Mouse (Mus musculus) stomach, postnatal 0 days (tissue): Measurements from ENCODE around the gene Atxn7l3b. TPM values are rescaled to one million over a fixed set of nuclear protein-coding genes. Genes with fewer than 3 reads are reported as not detected.
A peak's percentile ranks its signal among the peaks of the same experiment; 100 is the strongest.

Experiments used
- ATAC-seq: fragments of 200-750 bp; cut with Nextera tagmentation; 2 replicates; pipeline ENCODE4 v1.8.0; 2017; ENCODE audit not compliant: low FRiP score, low TSS enrichment
- DNase-seq: peaks from one replicate; pipeline ENCODE4 v3.0.0-alpha.2; 2016; ENCODE audit warnings: low spot score
- H3K27ac ChIP-seq: fragments of 300-500 bp; sonication (generic); replicated peaks from 2 replicates; pipeline ENCODE4 v1.5.1; 2014; ENCODE audit warnings: mild to moderate bottlenecking, control low read depth
- H3K27me3 ChIP-seq: fragments of 300-500 bp; sonication (generic); 2 replicates; pipeline ENCODE4 v1.6.1; 2014; ENCODE audit warnings: low read length; ENCODE audit not compliant: control insufficient read depth, insufficient read depth
- H3K36me3 ChIP-seq: fragments of 300-500 bp; sonication (generic); 2 replicates; pipeline ENCODE4 v1.6.1; 2014; ENCODE audit warnings: low read length, mixed read lengths; ENCODE audit not compliant: control insufficient read depth, insufficient read depth
- H3K4me1 ChIP-seq: fragments of 300-500 bp; sonication (generic); replicated peaks from 2 replicates; pipeline ENCODE4 v1.6.1; 2014; ENCODE audit warnings: antibody characterized with exemption; ENCODE audit not compliant: control insufficient read depth, insufficient read depth
- H3K4me2 ChIP-seq: fragments of 300-500 bp; sonication (generic); replicated peaks from 2 replicates; pipeline ENCODE4 v1.6.1; 2014; ENCODE audit warnings: low read depth, mild to moderate bottlenecking, control low read depth, moderate library complexity
- H3K4me3 ChIP-seq: fragments of 300-500 bp; sonication (generic); 2 replicates; pipeline ENCODE4 v1.5.1; 2014; ENCODE audit warnings: low read depth, low read length, control low read depth
- H3K9ac ChIP-seq: fragments of 300-500 bp; sonication (generic); 2 replicates; pipeline ENCODE4 v1.6.1; 2014; ENCODE audit warnings: mild to moderate bottlenecking, low read length, control low read depth, mixed read lengths
- H3K9me3 ChIP-seq: fragments of 300-500 bp; sonication (generic); 2 replicates; pipeline ENCODE4 v1.6.1; 2016; ENCODE audit warnings: low read length; ENCODE audit not compliant: control insufficient read depth
- CTCF ChIP-seq: IDR thresholded peaks from 2 replicates; pipeline ENCODE4 v1.5.1; 2016; ENCODE audit warnings: antibody characterized with exemption, low read depth, mild to moderate bottlenecking, moderate library complexity
- EP300 ChIP-seq: optimal IDR thresholded peaks from 2 replicates; pipeline ENCODE3; 2016; ENCODE audit warnings: antibody characterized with exemption
- WGBS: fragments of 180-500 bp; shearing (Covaris S2); extraction: QIAGEN DNeasy Blood & Tissue Kit; methylation state at CpG from one replicate; pipeline ENCODE4 v1.1.7; 2014; 5-methylcytosine and 5-hydroxymethylcytosine counted together
- polyA plus RNA-seq: library from polyadenylated mRNA; unstranded; fragments of >200 nt; fragmentation: Nextera tagmentation; extraction: Ambion mirVana; gene quantifications from 2 replicates; pipeline ENCODE4 v1.2.1, GENCODE M21; 2015

Gene Atxn7l3b
- polyA plus RNA-seq, 1 experiment from 2014 or later, result 148 TPM

DNA sequence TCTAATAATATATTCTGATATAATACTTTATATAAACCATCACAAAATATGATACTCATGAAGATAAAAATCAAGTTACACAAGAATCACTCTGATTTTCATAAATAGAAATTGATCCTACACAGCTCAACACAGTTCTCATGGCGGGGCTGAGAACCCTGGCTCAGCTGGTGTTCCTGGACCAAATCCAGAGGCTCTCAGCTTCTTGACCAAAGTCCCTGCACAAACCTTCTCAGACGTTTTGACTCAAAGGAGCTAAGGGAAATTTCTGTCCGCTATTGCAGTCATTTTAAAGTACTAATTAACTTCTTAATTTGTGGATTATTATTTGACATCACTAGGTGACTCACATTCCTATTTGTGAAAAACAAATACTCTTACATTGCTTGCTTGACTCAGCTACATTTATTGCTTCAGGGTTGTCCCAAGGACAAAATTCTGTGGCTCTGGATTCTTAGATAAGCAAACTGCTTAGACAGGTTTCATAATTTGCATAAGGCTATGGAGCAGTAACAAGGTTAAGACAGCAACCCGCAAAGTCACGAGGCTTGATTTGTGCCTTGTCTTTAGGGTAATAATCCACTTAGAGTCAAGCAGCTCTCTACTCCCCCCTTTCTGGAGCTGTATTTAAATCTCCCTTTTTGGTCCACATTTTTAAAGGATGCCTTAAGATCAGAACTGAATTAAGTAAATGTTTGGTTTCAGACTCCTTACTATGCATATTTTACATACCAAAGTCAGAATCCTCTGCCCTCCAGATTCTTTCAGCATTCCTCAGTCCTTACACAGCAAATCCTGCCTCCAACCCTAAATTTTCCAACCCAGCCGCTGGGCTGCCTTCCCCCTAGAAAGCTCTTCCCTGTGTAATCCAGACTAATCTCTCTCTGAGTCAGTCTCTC is 45.8 kb downstream of the Atxn7l3b start:
- no peak overlapping the region for H3K4me2 ChIP-seq
- H3K4me3 ChIP-seq, result no peak overlapping the region
- H3K9me3 ChIP-seq, result no peaks in the 10 kb centered on the region
- DNase-seq (no peak), ATAC-seq (peak; percentile 75)
- no peaks in the 10 kb centered on the region for H3K27me3 ChIP-seq
- H3K27ac ChIP-seq, result no peak overlapping the region
- no peak for TF ChIP-seq CTCF
- H3K36me3 ChIP-seq, result no peaks in the 10 kb centered on the region
- H3K4me1 ChIP-seq, result no peaks in the 10 kb centered on the region
- H3K9ac ChIP-seq, result no peak overlapping the region
- WGBS, result 6% methylated on average over 6 of the region's 6 CpGs

DNA sequence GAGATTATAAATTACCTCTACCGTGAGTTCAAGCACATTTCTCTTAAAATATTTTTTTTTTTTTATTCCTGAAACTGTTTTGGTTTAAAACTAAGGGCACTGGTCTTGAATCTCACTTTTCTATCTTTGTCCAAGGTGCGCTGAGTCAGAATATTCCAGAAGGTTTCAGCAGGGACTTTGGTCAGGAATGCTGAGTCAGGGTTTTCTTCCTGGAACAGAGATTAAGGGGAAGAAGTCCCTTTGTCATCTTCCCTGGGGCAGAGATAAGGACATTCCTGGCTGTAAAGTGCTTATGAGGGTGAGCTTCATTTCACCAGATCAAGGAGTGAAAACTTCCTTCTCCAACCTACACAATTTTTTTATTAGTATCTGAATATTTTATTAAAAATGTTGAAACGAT is 46.7 kb downstream of the Atxn7l3b start:
- ATAC-seq (no peak), DNase-seq (no peak)
- H3K27ac ChIP-seq, result no peak overlapping the region
- H3K4me1 ChIP-seq, result no peaks in the 10 kb centered on the region
- no peaks in the 10 kb centered on the region for H3K36me3 ChIP-seq
- 79% methylated on average over 3 of the region's 3 CpGs for WGBS
- no peak overlapping the region for H3K9ac ChIP-seq
- TF ChIP-seq CTCF (no peak), EP300 (no peak)
- H3K27me3 ChIP-seq, result no peaks in the 10 kb centered on the region
- no peaks in the 10 kb centered on the region for H3K9me3 ChIP-seq
- no peak overlapping the region for H3K4me2 ChIP-seq
- H3K4me3 ChIP-seq, result no peak overlapping the region

DNA sequence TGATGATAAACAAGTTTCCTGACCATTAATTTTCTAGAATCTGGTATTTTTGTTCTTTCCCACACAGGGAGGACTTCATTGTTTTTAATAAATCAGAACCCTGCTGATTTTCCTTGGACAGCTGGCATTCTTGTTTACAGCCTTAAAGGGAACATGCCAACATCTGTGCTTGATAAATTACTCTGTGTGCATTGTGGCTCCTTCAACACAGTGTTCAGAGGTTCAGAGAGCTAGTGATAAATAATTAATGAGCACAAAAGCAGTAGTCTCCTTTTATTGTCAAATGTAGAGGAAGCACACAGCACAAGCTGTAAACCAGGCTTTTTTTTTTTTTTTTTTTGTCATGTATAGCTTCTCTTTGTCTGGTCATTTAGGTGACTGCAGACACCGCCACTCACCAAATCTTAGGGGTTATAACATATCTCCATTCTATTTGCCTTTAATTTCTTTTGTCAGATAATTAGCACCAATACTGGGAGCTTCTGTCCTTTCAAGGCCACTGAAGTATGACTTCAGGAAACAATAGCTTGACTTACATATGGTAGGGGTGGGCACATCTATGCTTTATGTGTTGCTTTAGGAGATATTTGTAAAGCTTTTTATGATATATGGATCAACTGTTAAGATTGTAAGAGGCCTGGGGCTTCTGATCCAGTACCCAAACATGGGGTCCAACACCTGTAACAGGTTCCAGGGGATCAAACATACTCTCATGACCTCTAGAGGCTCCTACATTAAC is 52.0 kb downstream of the Atxn7l3b start:
- WGBS, result 81% methylated on average over 1 of the region's 1 CpGs
- DNase-seq, result no peak

More for the DNA sequence above, 52.0 kb downstream of the Atxn7l3b start:
- Histone ChIP-seq H3K4me1 (no peaks in the 10 kb centered on the region), H3K27me3 (no peaks in the 10 kb centered on the region), H3K9me3 (no peaks in the 10 kb centered on the region), H3K4me2 (no peak overlapping the region), H3K4me3 (no peak overlapping the region), H3K27ac (no peak overlapping the region), H3K9ac (no peak overlapping the region), H3K36me3 (no peaks in the 10 kb centered on the region)
- ATAC-seq, result no peak
- TF ChIP-seq CTCF, result no peak
